Mouse (Mus musculus) frontal cortex, postnatal 36 days (tissue): ENCODE data around the gene Sugp2.

Experiments used
- DNase-seq, 2 experiments: peaks; one replicate each; pipeline ENCODE4 v3.0.0; 2022; ENCODE audit warnings: low spot score in 2 of 2

Gene Sugp2

DNA sequence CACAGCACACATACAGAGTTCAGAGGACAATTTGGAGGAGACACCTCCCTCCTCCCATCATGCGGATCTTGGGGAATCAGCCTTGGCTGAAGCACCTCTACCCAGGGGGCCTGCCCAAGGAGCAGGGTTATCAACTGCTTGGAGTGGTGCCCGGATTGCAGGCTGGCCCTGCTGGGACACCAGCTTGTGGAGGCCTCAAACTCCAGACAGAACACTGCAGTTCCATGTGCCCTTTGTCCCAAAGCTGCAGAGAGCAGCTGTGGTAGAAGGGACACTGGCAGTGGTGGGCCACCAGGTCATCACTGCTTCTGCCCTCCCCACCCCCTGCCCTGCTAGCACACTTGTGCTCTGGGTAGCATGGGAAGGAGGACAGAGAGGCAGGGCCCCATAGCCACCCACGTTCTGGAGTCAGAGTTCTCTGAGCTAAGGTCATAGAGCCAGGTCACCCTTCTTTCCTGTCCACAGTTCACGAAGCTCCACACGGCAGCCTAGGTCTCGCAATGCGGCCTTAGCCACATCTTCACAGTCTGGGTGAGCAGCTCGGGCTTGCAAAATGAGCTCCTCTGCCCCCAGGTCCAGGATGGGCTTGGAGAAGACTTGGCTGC lies 13.7 kb upstream of the Sugp2 start:
- no peak for DNase-seq

GRCm38 (mm10) chr8:70220911-70221310 lies 13.1 kb upstream of the Sugp2 start:
- DNase-seq = no peak

GRCm38 (mm10) chr8:70222041-70222440 lies 12.0 kb upstream of the Sugp2 start:
- no peak for DNase-seq

DNA sequence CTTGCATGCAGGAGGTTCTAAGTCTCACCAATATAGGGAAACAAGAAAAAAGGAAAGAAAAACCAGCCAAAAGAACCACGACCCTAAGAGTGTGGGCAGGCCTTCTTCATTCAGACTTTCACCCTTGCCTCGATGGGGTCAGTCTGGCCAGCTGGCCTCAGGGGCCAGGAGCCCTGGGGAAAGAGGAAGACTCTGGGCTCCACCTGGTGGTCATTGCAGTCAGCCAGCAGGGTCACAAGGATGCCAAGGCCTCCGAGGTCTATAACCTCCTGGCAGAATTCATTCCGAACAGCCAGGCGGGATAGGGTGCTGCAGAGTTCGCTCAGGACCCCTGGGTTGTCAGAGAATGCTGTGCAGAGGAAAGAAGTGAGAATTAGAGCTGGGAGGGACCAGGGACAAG lies 10.7 kb upstream of the Sugp2 start:
- DNase-seq = peak in 1 of 2 experiments; percentile 42

DNA sequence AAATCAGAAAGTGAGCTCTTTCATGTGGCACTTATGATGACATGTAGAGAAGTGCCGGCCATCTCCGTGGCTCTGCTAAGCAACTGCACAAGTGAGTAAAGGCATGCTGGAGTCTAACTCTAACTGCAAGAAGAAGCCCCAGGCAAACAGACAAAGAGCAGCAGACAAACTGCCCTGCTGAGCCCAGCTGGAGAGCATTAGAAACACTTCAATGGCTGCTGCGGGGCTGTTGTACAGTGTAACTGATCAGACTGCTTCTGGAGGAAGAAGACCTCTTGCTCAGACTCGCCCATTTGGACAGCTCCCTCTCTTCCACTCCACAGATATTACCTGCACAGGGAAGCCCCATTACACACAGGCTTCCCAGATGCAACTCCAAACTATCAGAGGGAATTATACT lies 6.0 kb upstream of the Sugp2 start:
- no peak for DNase-seq

- no peak for DNase-seq
These were observed 3.2 kb upstream of the Sugp2 start for GRCm38 (mm10) chr8:70230837-70231236.

DNA sequence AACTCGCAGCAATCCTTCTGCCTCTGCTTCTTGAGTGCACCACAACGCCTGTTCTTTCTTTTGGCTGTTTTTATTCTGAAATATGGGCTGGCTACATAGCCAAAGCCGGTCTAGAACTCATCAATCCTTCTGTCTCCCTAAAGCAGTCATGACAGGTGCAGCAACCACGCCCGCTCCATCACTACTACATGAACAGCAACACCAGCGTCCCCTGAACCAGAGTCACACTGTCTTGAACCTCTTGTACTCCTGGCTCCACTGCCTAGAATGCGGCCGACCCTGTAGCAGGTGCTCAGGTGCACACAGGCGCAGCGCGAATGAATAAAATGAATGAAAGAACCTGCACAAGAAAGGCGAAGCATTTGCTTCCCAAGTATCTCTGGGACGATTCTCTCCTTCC lies 420 bp upstream of the Sugp2 start:
- DNase-seq = no peak

DNA sequence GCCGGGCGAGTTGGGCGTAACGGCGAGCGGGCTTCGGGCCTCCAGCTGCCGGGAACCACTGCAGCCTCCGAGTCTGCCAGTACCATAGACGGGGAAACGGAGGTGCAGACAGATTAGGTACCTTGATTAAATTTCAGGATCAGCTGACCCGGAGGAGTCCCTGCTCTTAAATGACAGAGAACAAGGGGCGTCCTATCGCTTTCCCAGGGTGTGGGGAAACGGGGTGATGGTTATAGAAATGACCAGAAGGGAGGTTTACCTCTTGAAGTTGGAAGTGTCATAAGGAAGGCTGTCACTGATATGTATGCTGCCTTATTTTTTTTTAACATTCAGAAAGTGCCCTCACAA lies 729 bp downstream of the Sugp2 start:
- no peak for DNase-seq

DNA sequence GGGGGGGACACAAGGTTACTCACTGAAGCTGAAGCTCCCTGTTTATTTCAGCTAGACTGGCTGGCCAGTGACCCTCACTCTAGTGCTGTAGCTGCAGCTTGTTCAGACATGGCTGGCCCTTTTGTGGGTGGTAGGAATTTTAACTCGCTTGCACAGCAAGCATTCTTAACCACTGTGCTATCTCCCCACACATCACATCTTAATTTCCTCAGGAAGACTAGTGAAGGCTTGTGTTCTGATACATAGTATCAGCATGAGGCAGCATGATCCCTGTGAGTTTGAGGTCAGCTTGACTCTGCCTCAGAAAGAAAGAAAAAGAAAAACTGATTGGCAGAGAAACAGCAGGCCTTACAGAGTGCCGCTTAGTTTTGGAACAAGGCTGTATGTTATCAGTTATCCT lies 3.8 kb downstream of the Sugp2 start:
- no peak for DNase-seq

DNA sequence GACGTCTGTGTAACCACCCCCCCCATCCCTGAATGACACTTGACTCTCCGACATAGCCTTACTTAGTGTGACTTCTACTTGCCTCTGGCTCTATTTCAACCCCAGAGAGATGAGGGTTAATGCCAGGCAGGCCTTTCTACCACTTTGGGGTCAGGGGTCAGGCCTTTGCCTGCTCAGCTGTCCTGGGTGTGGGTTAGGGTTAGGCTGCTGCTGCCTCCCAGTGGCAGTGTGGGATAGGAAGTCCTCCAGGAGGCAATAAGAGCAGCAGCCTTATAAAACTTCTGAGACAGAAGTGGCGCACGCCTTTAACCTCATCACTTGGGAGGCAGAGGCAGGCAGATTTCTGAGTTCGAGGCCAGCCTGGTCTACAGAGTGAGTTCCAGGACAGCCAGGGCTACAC lies 6.6 kb downstream of the Sugp2 start:
- no peak for DNase-seq

GRCm38 (mm10) chr8:70246622-70247021 lies 12.6 kb downstream of the Sugp2 start:
- no peak for DNase-seq

DNA sequence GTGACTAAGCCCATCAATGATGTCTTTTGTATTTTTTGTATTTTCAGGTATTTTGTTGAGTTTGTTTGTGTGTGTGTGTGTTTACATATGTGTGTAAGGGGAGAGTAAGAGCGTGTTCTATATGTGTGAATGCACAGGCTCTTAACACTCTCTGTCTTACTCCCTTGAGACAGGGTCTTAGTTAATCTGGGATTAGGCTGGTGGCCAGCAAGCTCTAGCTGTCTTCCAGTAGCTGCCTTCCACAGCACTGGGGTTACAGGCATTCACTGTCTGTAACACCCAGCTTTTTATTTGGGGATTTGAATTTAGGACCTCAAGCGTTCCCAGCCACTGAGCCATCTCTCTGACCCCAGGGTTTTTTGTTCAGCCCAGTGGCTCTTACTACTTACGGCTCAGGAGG lies 13.8 kb downstream of the Sugp2 start:
- no peak for DNase-seq

GRCm38 (mm10) chr8:70254628-70255027 lies 20.6 kb downstream of the Sugp2 start:
- DNase-seq = no peak

DNA sequence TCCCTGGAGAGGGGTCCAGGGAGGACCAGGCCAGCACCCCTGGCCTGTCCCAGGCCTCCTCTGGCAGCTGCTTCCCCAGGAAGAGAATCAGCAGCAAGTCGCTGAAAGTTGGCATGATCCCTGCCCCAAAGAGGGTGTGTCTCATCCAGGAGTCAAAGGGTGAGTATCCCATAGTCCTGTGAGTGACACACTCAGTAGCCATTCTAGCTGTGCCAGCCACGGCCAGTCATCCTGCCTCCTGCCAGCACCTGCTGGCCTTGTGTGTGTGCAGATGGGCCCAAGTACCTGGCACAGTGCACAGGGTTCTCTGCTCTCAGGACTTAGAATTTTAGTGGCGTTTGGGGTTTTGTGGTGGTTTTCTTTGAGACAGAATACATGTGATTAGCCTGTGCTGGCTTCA lies 23.4 kb downstream of the Sugp2 start:
- DNase-seq = no peak

DNA sequence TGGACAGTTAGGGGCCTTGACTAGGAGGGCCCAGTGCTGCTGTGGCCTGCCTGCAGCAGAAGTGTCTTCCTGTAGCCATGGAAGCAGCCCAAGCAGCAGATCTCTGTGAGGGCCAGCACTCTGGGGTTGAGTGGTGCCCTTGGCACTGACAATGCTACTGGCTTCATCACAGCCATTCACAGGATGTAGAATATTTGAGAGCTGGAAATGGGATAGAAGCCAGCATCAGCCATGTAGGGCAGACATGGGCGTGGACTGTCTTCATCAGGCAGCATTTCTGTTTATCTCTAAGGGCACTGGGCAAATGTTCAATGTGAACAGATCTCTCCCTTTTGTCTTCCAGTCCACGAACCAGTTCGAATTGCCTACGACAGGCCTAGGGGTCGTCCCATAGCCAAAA lies 24.6 kb downstream of the Sugp2 start:
- DNase-seq = no peak

GRCm38 (mm10) chr8:70259043-70259442 lies 25.0 kb downstream of the Sugp2 start:
- no peak for DNase-seq

DNA sequence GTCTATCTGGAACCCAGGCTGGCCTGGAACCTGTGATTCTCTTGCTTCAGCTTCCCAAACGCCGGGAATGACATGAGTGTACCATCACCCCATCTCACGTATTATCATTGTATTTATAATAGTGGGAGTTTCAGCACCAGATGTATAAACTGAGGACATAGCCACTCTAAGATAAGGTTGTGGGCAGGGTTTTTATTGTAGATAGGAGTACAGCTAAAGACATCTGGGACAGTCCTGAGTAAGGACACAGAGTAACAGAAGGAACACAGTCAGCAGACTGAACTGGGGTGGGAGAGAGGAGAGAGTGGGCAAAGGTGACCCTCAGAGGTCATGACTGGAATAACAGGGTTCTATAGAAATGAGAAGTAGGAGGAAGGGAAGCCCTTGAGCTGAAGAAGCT lies 33.6 kb downstream of the Sugp2 start:
- DNase-seq = no peak

DNA sequence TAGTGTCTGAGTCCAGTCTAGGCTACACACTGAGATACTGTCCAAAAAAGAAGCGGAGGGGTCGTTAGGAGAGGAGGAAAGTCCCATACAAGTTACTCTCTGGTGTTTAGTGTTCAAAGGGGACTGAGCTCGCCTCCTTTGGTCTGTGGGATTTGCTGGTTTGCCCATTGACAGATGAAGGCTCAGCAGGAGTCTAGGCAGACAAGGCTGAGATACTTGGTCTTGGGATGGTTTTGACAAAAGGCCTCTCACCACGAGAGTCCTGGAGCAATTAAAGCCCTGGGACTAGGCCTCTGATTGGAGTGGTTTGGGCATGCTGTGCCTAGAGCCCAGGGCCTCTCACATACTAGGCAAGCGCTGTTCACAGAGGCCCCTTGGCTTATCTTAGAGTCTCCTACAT lies 34.3 kb downstream of the Sugp2 start:
- no peak for DNase-seq

- peak; percentile 42 to 53 for DNase-seq
These were observed 35.0 kb downstream of the Sugp2 start for GRCm38 (mm10) chr8:70268799-70269565.

DNA sequence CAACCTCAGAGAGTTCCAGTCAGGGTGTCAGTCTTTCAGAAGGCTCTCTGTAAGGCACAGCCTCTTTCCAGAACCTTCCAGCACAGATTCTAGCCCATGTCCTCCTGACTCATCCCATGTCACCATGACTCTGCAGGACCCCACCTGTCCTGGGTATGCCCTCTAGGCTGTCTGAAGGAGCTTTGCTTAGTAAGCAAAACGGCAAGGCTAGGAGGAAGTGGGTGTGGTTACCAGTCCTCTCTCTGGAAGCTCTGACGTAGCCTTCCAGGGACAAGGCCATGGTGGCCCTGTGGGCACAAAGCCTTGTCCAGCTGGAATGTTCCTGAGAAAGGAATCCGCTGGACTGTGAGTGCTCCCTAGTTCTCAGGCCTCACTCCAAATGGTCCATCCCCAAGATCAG lies 38.9 kb downstream of the Sugp2 start:
- DNase-seq = no peak

DNA sequence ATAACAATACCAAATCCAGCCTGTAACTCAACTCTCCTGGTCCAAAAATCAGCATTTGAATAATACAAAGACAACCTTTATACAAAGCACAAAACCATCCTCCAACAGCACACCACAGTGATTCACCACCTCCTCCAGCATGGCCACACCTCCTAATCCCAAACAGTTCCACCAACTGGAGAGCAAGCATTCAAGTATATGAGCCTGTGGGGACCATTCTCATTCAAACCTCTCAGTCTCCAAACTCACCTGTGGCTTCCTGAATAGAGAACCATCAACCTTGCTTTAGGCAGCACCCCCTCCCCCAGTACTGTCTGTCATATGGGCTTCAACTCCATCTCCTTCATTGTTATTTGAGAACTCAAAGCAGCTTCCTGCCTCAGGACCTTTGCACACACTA lies 40.3 kb downstream of the Sugp2 start:
- no peak for DNase-seq

DNA sequence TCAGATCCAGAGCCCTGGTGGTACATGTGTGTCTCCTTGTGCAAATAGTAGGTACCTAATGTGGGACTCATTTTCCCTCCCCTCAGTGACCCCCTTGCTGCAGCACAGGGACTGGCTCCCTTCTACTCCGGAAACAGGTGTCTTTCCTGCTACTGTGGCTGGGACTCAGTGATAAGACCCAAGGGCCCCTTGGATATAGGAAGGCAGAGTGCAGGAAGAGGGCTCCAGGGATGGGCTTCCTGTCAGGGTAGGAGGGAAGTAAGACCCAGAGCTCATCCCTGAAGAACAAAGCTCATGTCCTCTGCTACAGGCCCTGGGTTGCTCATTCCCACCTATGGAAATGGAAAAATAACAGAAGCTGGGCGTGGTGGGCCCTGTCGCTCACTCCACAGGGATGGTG lies 42.5 kb downstream of the Sugp2 start:
- no peak for DNase-seq

DNA sequence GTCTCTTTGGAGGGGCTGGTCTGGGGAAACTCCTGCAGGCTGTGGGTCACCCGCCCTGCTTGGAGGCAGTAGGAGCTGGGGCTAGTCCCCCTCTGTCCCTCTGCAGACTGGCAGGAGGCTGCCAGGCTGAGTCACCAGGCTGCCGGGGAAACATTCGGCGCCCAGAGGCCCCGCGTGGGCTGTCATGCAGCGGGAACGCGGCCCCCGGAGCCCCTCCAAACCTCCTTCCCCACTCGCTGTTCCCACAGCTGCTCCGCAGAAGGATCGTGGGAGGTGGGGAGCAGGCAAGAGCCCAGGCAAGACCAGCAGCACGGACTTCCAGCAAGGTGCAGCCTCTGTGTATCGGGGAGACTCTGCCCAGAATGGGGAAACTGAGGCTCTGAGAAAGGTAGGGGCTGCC lies 44.1 kb downstream of the Sugp2 start:
- peak; percentile 38 to 51 for DNase-seq

DNA sequence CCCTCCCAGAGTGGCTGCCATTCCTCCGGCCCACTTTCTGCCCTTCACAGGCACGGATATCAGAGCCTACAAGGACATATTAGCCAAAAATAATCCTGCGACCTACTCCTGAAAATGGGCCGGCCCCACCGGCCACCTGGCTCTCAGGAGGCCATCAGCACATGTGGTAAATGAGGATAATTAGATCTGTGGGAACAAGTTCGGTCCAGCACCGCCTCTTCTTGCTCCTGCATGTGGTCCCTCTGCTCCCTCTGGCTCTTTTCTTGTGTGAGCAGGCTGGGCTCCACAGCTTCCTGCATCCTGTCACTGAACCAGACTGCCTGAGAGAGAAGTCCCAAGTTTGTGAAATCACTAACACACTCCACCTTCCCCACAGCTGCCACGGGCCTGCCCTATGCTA lies 45.2 kb downstream of the Sugp2 start:
- no peak for DNase-seq
